Mouse (Mus musculus) thymus, adult 2 months (tissue): ENCODE results near the gene Pla2r1.

Experiments
- CTCF ChIP-seq: fragments of 200-500 bp; IDR thresholded peaks from 2 replicates; pipeline ENCODE4 v1.5.1; 2012; ENCODE audit warnings: mild to moderate bottlenecking, control low read depth, low read length, moderate library complexity, borderline replicate concordance; ENCODE audit not compliant: control insufficient read depth, poor library complexity, insufficient read depth; ENCODE audit errors: extremely low read depth
- POLR2A ChIP-seq: fragments of 200-500 bp; IDR thresholded peaks from 2 replicates; pipeline ENCODE4 v1.6.1; 2012; ENCODE audit warnings: mild to moderate bottlenecking, low read length, control low read depth, moderate library complexity; ENCODE audit not compliant: control insufficient read depth, poor library complexity, insufficient read depth; ENCODE audit errors: extremely low read depth

GRCm38 (mm10) chr2:60546082-60546481, 7.0 kb downstream of the Pla2r1 start:
- TF ChIP-seq POLR2A (no peak), CTCF (no peak)
